Mouse (Mus musculus) cerebellum, adult 2 months (tissue): ENCODE measurements around the gene Magi2.

Experiments
- CTCF ChIP-seq: fragments of 200-500 bp; IDR thresholded peaks from 2 replicates; pipeline ENCODE4 v1.5.1; 2011; ENCODE audit warnings: low read depth, mild to moderate bottlenecking, control low read depth, low read length, moderate library complexity, borderline replicate concordance; ENCODE audit not compliant: insufficient read depth
- POLR2A ChIP-seq: fragments of 200-500 bp; IDR thresholded peaks from 2 replicates; pipeline ENCODE4 v1.6.1; 2011; ENCODE audit warnings: low read length, control low read depth, borderline replicate concordance; ENCODE audit not compliant: insufficient read depth

- TF ChIP-seq CTCF (no peak), POLR2A (no peak)
These were observed 823.4 kb downstream of the Magi2 start for GRCm38 (mm10) chr5:20050284-20050683.
